Mouse (Mus musculus) ovary, postnatal 10 days (tissue): ENCODE measurements around the gene Tas2r136.

Source experiments
- DNase-seq: peaks from one replicate; pipeline ENCODE4 v3.0.0; 2022; ENCODE audit warnings: low spot score

The Tas2r136 gene

GRCm38 (mm10) chr6:132778062-132778461 lies at the start of gene Tas2r136:
TSS of gene Tas2r136 (minus strand) at chr6:132778162.
- no peak for DNase-seq

GRCm38 (mm10) chr6:132802518-132802917 lies 24.6 kb upstream of the Tas2r136 start, which contains the start of gene Tas2r117:
TSS of gene Tas2r117 (plus strand) at chr6:132802818.
- DNase-seq, result no peak

- no peak for DNase-seq
Measured at GRCm38 (mm10) chr6:132795393-132795792, 17.4 kb upstream of the Tas2r136 start.

GRCm38 (mm10) chr6:132761831-132762230 lies 16.1 kb downstream of the Tas2r136 start, which contains the start of gene Tas2r102:
TSS of gene Tas2r102 (plus strand) at chr6:132762131.
- no peak for DNase-seq

- DNase-seq, result no peak
Measured at GRCm38 (mm10) chr6:132754430-132754829, 23.5 kb downstream of the Tas2r136 start, which contains the start of gene Tas2r124. TSS of gene Tas2r124 (plus strand) at chr6:132754730.

- no peak for DNase-seq
Measured at GRCm38 (mm10) chr6:132750206-132750605, 27.8 kb downstream of the Tas2r136 start.

GRCm38 (mm10) chr6:132737935-132738334 lies 40.0 kb downstream of the Tas2r136 start, which contains the start of gene Tas2r115:
TSS of gene Tas2r115 (minus strand) at chr6:132738035.
- no peak for DNase-seq
